Mouse (Mus musculus) forebrain, embryonic 11.5 days (tissue): Measurements from ENCODE around the gene Atp2b1. TPM values are rescaled to one million over a fixed set of nuclear protein-coding genes. Genes with fewer than 3 reads are reported as not detected.

Experiments used
- ATAC-seq: fragments of 200-750 bp; cut with Nextera tagmentation; replicated peaks from 2 replicates; pipeline ENCODE4 v1.8.0; 2017; ENCODE audit warnings: moderate TSS enrichment; ENCODE audit not compliant: low FRiP score
- DNase-seq: peaks from one replicate; pipeline ENCODE4 v3.0.0-alpha.2; 2017; ENCODE audit warnings: low spot score
- H3K27ac ChIP-seq: fragments of 300-500 bp; sonication (generic); 2 replicates; pipeline ENCODE4 v1.5.1; 2014; ENCODE audit warnings: low read depth, low read length
- H3K27me3 ChIP-seq: fragments of 300-500 bp; sonication (generic); 2 replicates; pipeline ENCODE4 v1.6.1; 2014; ENCODE audit warnings: mild to moderate bottlenecking, low read length, mixed read lengths; ENCODE audit not compliant: control insufficient read depth, insufficient read depth
- H3K36me3 ChIP-seq: fragments of 300-500 bp; sonication (generic); 2 replicates; pipeline ENCODE4 v1.6.1; 2014; ENCODE audit warnings: mild to moderate bottlenecking, low read length, moderate library complexity, mixed read lengths; ENCODE audit not compliant: control insufficient read depth, insufficient read depth
- H3K4me1 ChIP-seq: fragments of 300-500 bp; sonication (generic); replicated peaks from 2 replicates; pipeline ENCODE4 v1.6.1; 2014; ENCODE audit warnings: low read length, mixed read lengths; ENCODE audit not compliant: control insufficient read depth, insufficient read depth
- H3K4me2 ChIP-seq: fragments of 300-500 bp; sonication (generic); 2 replicates; pipeline ENCODE4 v1.6.1; 2014; ENCODE audit warnings: low read depth, mild to moderate bottlenecking, low read length, moderate library complexity, mixed read lengths; ENCODE audit not compliant: severe bottlenecking
- H3K4me3 ChIP-seq: fragments of 300-500 bp; sonication (generic); 2 replicates; pipeline ENCODE4 v1.5.1; 2014; ENCODE audit warnings: low read depth, low read length
- H3K9ac ChIP-seq: fragments of 300-500 bp; sonication (generic); 2 replicates; pipeline ENCODE4 v1.6.1; 2014; ENCODE audit warnings: low read length
- H3K9me3 ChIP-seq: fragments of 300-500 bp; sonication (generic); 2 replicates; pipeline ENCODE4 v1.6.1; 2016; ENCODE audit warnings: low read length, mixed read lengths; ENCODE audit not compliant: control insufficient read depth
- WGBS: fragments of 180-500 bp; shearing (Covaris S2); extraction: QIAGEN DNeasy Blood & Tissue Kit; methylation state at CpG from one replicate; pipeline ENCODE4 v1.1.7; 2014; 5-methylcytosine and 5-hydroxymethylcytosine counted together
- polyA plus RNA-seq: library from polyadenylated mRNA; unstranded; fragments of >200 nt; fragmentation: Nextera tagmentation; extraction: Ambion mirVana; gene quantifications from 2 replicates; pipeline ENCODE4 v1.2.1, GENCODE M21; 2014

Atp2b1 gene
- polyA plus RNA-seq, 1 experiment from 2014 or later: 81.8 TPM

GRCm38 (mm10) chr10:98929444-98929843 is 15.2 kb downstream of the Atp2b1 start:
- 75% methylated on average over 7 of the region's 7 CpGs for WGBS
- no peaks in the 10 kb centered on the region for H3K4me1 ChIP-seq

GRCm38 (mm10) chr10:98930143-98930542 is 15.9 kb downstream of the Atp2b1 start:
- Histone ChIP-seq H3K36me3 (no peaks in the 10 kb centered on the region), H3K4me3 (no peak overlapping the region), H3K9ac (no peak overlapping the region), H3K9me3 (no peaks in the 10 kb centered on the region), H3K4me1 (no peaks in the 10 kb centered on the region), H3K4me2 (no peak overlapping the region), H3K27ac (no peak overlapping the region), H3K27me3 (no peaks in the 10 kb centered on the region)
- 50% methylated on average over 11 of the region's 11 CpGs for WGBS
- DNase-seq (no peak), ATAC-seq (0 out of 2 replicates have a peak, but pooled peaks have one; percentile 29)

More at GRCm38 (mm10) chr10:98929444-98929843, 15.2 kb downstream of the Atp2b1 start:
- no peaks in the 10 kb centered on the region for H3K27me3 ChIP-seq
- ATAC-seq (no peak), DNase-seq (no peak)
- no peak overlapping the region for H3K4me3 ChIP-seq
- H3K9me3 ChIP-seq: no peaks in the 10 kb centered on the region
- H3K36me3 ChIP-seq: no peaks in the 10 kb centered on the region
- H3K9ac ChIP-seq: no peak overlapping the region
- no peak overlapping the region for H3K27ac ChIP-seq
- H3K4me2 ChIP-seq: no peak overlapping the region

- no peaks in the 10 kb centered on the region for H3K36me3 ChIP-seq
- H3K4me1 ChIP-seq: no peaks in the 10 kb centered on the region
- no peak overlapping the region for H3K4me2 ChIP-seq
- H3K27me3 ChIP-seq: no peaks in the 10 kb centered on the region
- H3K4me3 ChIP-seq: no peak overlapping the region
- H3K9me3 ChIP-seq: no peaks in the 10 kb centered on the region
- ATAC-seq: no peak
- 90% methylated on average over 4 of the region's 4 CpGs for WGBS
- H3K9ac ChIP-seq: no peak overlapping the region
- H3K27ac ChIP-seq: no peak overlapping the region
- no peak for DNase-seq
Measured at GRCm38 (mm10) chr10:98940137-98940536, 25.9 kb downstream of the Atp2b1 start.

- H3K4me1 ChIP-seq: no peaks in the 10 kb centered on the region
- no peaks in the 10 kb centered on the region for H3K9me3 ChIP-seq
- H3K36me3 ChIP-seq: no peaks in the 10 kb centered on the region
- no peaks in the 10 kb centered on the region for H3K27me3 ChIP-seq
- ATAC-seq (no peak), DNase-seq (no peak)
- no peak overlapping the region for H3K27ac ChIP-seq
- WGBS: 92% methylated on average over 2 of the region's 2 CpGs
- no peak overlapping the region for H3K9ac ChIP-seq
- H3K4me3 ChIP-seq: no peak overlapping the region
- no peak overlapping the region for H3K4me2 ChIP-seq
Measured at GRCm38 (mm10) chr10:98940799-98941198, 26.6 kb downstream of the Atp2b1 start.

GRCm38 (mm10) chr10:98941991-98942390 is 27.8 kb downstream of the Atp2b1 start:
- Histone ChIP-seq H3K27me3 (no peaks in the 10 kb centered on the region), H3K36me3 (no peaks in the 10 kb centered on the region), H3K9me3 (no peaks in the 10 kb centered on the region), H3K4me2 (no peak overlapping the region), H3K27ac (no peak overlapping the region), H3K4me3 (no peak overlapping the region), H3K9ac (no peak overlapping the region), H3K4me1 (no peaks in the 10 kb centered on the region)
- ATAC-seq (no peak), DNase-seq (no peak)
- WGBS: 79% methylated on average over 6 of the region's 6 CpGs

- no peaks in the 10 kb centered on the region for H3K36me3 ChIP-seq
- no peak overlapping the region for H3K4me2 ChIP-seq
- no peak overlapping the region for H3K4me3 ChIP-seq
- DNase-seq (no peak), ATAC-seq (no peak)
- H3K9me3 ChIP-seq: no peaks in the 10 kb centered on the region
- H3K27me3 ChIP-seq: no peaks in the 10 kb centered on the region
- no peak overlapping the region for H3K27ac ChIP-seq
- no peaks in the 10 kb centered on the region; the same call in 1 of the 2 replicates for H3K4me1 ChIP-seq
- 87% methylated on average over 8 of the region's 8 CpGs for WGBS
- no peak overlapping the region for H3K9ac ChIP-seq
Measured at GRCm38 (mm10) chr10:98942999-98943398, 28.8 kb downstream of the Atp2b1 start.

- ATAC-seq: no peak
- Histone ChIP-seq H3K27me3 (no peaks in the 10 kb centered on the region), H3K27ac (no peak overlapping the region), H3K4me2 (no peak overlapping the region), H3K4me1 (no peaks in the 10 kb centered on the region; the same call in 1 of the 2 replicates), H3K9me3 (no peaks in the 10 kb centered on the region), H3K9ac (no peak overlapping the region), H3K36me3 (no peaks in the 10 kb centered on the region), H3K4me3 (no peak overlapping the region)
- WGBS: 62% methylated on average over 8 of the region's 8 CpGs
- no peak for DNase-seq
Measured at GRCm38 (mm10) chr10:98943894-98944293, 29.7 kb downstream of the Atp2b1 start.

- no peak overlapping the region for H3K9ac ChIP-seq
- H3K4me2 ChIP-seq: no peak overlapping the region
- H3K27me3 ChIP-seq: no peaks in the 10 kb centered on the region
- no peak overlapping the region for H3K4me3 ChIP-seq
- 72% methylated on average over 9 of the region's 9 CpGs for WGBS
- H3K4me1 ChIP-seq: no peaks in the 10 kb centered on the region; the same call in 1 of the 2 replicates
- H3K27ac ChIP-seq: no peak overlapping the region
- no peaks in the 10 kb centered on the region for H3K36me3 ChIP-seq
- ATAC-seq: no peak
- DNase-seq: no peak
- no peaks in the 10 kb centered on the region for H3K9me3 ChIP-seq
Measured at GRCm38 (mm10) chr10:98946031-98946791, 32.0 kb downstream of the Atp2b1 start.

- no peak for ATAC-seq
- no peak overlapping the region for H3K27ac ChIP-seq
- no peak overlapping the region for H3K4me2 ChIP-seq
- no peaks in the 10 kb centered on the region for H3K9me3 ChIP-seq
- no peak overlapping the region for H3K9ac ChIP-seq
- H3K27me3 ChIP-seq: no peaks in the 10 kb centered on the region
- no peak overlapping the region for H3K4me3 ChIP-seq
- DNase-seq: no peak
- no peaks in the 10 kb centered on the region for H3K36me3 ChIP-seq
- no peaks in the 10 kb centered on the region; the same call in 1 of the 2 replicates for H3K4me1 ChIP-seq
- 72% methylated on average over 2 of the region's 2 CpGs for WGBS
Measured at GRCm38 (mm10) chr10:98947206-98947605, 33.0 kb downstream of the Atp2b1 start.
